Mouse (Mus musculus): Measurements from ENCODE around the gene Fxyd1. TPM values are rescaled to one million over a fixed set of nuclear protein-coding genes. Genes with fewer than 3 reads are reported as not detected.

The Fxyd1 gene
- total RNA-seq, 2 experiments from 2014 or later: 695 to 726 TPM

GRCm38 (mm10) chr7:31033409-31034165 lies 23.4 kb downstream of the Fxyd1 start:
- intact Hi-C loops (cut with DNase I): no loop called here
- DNase-seq: peak in 1 of 2 experiments; percentile 35

- intact Hi-C loops (cut with DNase I): no loop called here
- no peak for DNase-seq
These were observed 25.3 kb downstream of the Fxyd1 start for GRCm38 (mm10) chr7:31031731-31032130.

GRCm38 (mm10) chr7:31030717-31031116 lies 26.3 kb downstream of the Fxyd1 start:
- DNase-seq: no peak
- intact Hi-C loops (cut with DNase I): no loop called here

DNA sequence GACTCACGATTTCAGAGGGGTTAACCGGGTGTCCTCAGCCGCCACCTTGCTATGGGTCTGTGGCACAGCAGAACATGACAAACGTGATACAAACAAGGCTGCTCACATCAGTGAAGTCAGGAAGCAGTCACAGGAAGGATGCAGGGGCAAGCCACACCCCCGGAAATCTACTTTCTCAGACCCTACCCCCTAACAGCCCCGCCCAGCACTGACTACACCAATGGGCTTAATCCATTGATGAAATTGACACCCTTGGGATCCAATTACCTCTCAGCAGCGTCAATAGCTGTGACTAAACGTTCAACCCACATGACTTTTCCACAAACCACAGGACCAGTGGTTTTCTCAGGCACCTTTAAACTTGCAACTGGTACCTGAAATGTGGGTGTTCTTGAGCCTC lies 28.4 kb downstream of the Fxyd1 start:
- intact Hi-C loops (cut with DNase I): no loop called here
- DNase-seq: no peak

DNA sequence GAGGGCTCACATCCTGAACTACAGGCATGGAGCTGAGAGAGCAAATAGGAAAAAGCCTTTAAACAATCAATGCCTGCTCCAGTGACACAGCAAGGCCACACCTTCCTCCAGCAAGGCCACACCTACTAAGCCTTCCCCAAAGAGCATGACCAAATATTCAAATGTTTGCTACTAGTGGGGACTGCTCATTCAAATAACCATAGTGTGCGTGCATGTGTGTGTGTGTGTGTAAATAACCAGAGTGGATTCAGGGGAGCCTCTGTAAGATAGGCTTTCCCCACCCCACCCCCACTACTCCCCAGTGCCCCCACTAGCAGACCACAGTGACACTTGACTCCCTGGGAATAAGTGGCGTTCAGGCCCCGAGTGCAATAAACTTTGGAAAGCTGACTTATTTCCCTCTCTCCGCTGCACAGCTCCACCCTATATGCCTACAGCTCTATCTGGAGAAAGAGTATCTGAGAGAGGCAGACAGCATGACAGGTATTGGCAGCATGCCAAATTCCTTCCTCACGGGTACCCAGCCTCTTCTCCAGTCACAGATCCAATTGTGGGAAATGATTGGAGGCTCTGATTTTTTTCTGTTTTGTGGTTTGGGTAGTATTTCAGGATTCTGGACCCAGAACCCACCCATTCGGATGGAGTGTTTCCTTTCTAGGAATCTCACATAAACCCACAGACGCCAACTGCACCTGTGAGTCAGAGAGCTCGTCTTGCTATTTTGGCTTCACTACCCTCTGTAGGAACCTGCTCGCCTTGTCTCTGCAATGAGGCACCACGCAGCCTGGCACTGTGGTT lies 39.7 kb downstream of the Fxyd1 start:
- peak; percentile 43 to 52 for DNase-seq
- intact Hi-C loops (cut with DNase I): no loop called here

- DNase-seq: peak in 1 of 2 experiments; percentile 17
- intact Hi-C loops (cut with DNase I): no loop called here
These were observed 44.0 kb downstream of the Fxyd1 start for GRCm38 (mm10) chr7:31012971-31013370.

- intact Hi-C loops (cut with DNase I): no loop called here
- DNase-seq: peak in 1 of 2 experiments; percentile 18
These were observed 48.1 kb downstream of the Fxyd1 start for GRCm38 (mm10) chr7:31008889-31009288.

- intact Hi-C loops (cut with DNase I): no loop called here
- DNase-seq: no peak
These were observed 48.8 kb downstream of the Fxyd1 start for GRCm38 (mm10) chr7:31008175-31008574.

- intact Hi-C loops (cut with DNase I): no loop called here
- DNase-seq: no peak
These were observed 49.2 kb downstream of the Fxyd1 start for GRCm38 (mm10) chr7:31007775-31008174.

- DNase-seq: peak; percentile 33
- intact Hi-C loops (cut with DNase I): loop anchor here (5.0 kb wide), 1 partner anchor 40 kb away; the partner anchor contains the start of gene Fxyd5
These were observed 54.3 kb downstream of the Fxyd1 start for GRCm38 (mm10) chr7:31002650-31003049.

Small RNA genes lying within 50 kb of the gene (microRNA-seq; reads per million reads assigned to microRNA genes)
- 0 reads per million in 2 experiments for gene Mir7050

Other genes with a start within 250 kb of the Fxyd1 start
- under 1 TPM; 0.35 to 0.57 TPM for gene Ffar2, start 233.4 kb downstream of the Fxyd1 start, total RNA-seq (2021)
- not detected for gene Ffar3, start 201.0 kb downstream of the Fxyd1 start, total RNA-seq (2021)
- under 1 TPM in 1 of 2 experiments, not detected in 1; 0.05 TPM for gene Ffar1, start 195.6 kb downstream of the Fxyd1 start, total RNA-seq (2021)
- gene Cd22, start 176.9 kb downstream of the Fxyd1 start, total RNA-seq (2021): 1 to 10 TPM; 1.1 to 1.4 TPM
- gene Mag, start 142.3 kb downstream of the Fxyd1 start, total RNA-seq (2021): under 1 TPM in 1 of 2 experiments, not detected in 1; 0.48 TPM
- 1 to 10 TPM; 1.5 to 4.1 TPM for gene Hamp2, start 132.5 kb downstream of the Fxyd1 start, total RNA-seq (2021)
- 1 to 10 TPM; 5.2 to 6.6 TPM for gene Hamp, start 113.2 kb downstream of the Fxyd1 start, total RNA-seq (2021)
- 100 to 1,000 TPM in 1 of 2 experiments, 10 to 100 TPM in 1; 98.7 to 109 TPM for gene Usf2, start 100.4 kb downstream of the Fxyd1 start, total RNA-seq (2021)
- 1 to 10 TPM; 4.1 to 4.7 TPM for gene Lsr, start 83.7 kb downstream of the Fxyd1 start, total RNA-seq (2021)
- gene Fam187b, start 83.4 kb downstream of the Fxyd1 start, total RNA-seq (2021): under 1 TPM; 0.25 to 0.36 TPM
- 10 to 100 TPM; 30.4 to 33.5 TPM for gene Fxyd5, start 14.7 kb downstream of the Fxyd1 start, total RNA-seq (2021)
- 1 to 10 TPM; 1.3 to 1.6 TPM for gene Fxyd7, start 5.7 kb downstream of the Fxyd1 start, total RNA-seq (2021)
- gene Lgi4, start 2.1 kb upstream of the Fxyd1 start, total RNA-seq (2021): 1 to 10 TPM; 3.0 to 4.3 TPM
- 1 to 10 TPM; 2.8 to 5.1 TPM for gene Fxyd3, start 19.5 kb upstream of the Fxyd1 start, total RNA-seq (2021)
- 1 to 10 TPM; 2.5 to 3.0 TPM for gene Hpn, start 58.1 kb upstream of the Fxyd1 start, total RNA-seq (2021)
- gene Scn1b, start 69.8 kb upstream of the Fxyd1 start, total RNA-seq (2021): 10 to 100 TPM; 13.2 to 13.9 TPM
- 10 to 100 TPM; 25.6 to 31.4 TPM for gene Gramd1a, start 98.7 kb upstream of the Fxyd1 start, total RNA-seq (2021)
- gene Scgb2b2, start 233.3 kb upstream of the Fxyd1 start, total RNA-seq (2021): not detected
- not detected for gene Scgb1b2, start 234.6 kb upstream of the Fxyd1 start, total RNA-seq (2021)

Measured in heart, postnatal 10 days (tissue).